In the genomic region with DNA sequence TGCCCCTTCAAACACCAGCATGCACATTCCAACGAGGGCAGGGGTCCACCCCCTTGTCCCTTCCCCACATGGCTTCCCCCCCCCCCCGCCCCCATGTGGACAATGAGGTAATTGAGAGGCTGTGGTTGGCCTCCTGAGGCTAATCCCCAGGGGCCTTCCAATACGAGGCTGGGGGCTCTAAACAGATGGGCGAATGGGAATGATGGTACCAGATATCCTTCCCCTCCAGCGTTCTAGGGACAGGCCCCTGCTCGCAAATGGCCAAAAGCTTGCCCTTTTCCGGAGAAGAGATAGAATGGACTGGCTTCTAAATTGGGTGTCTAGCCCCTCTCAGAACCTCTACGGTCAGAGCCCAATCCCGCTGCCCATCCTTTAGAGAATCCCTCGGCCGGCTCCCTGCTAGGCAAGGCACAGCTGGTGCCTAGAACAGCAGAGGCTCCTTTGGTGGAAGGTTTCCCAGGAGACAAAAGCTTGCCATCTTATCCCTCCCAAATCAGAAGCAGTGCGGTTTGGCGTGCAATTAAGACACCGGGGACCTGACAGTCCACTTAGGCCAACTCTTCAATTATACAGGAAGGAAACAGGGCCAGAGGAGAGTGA, we compare ENCODE assay signal across 8 mouse cellular contexts. TPM values are rescaled to one million over a fixed set of nuclear protein-coding genes. Genes with fewer than 3 reads are reported as not detected.
A peak's percentile ranks its signal among the peaks of the same experiment; 100 is the strongest.
DNase-seq lines count a peak whose midpoint lies in the region; ATAC-seq and TF ChIP-seq lines count a peak whose summit lies in the region.

No protein-coding gene starts in this region.

- peak overlapping the region; percentile 88 for H3K27ac ChIP-seq in heart, embryonic 15.5 days
- H3K27ac ChIP-seq in bone marrow macrophage, adult 2 months (ENCODE audit: insufficient read depth, low read depth, low read length) = peak overlapping the region; percentile 65
- H3K27ac ChIP-seq in hindbrain, embryonic 10.5 days = peak overlapping the region; percentile 98
- H3K27ac ChIP-seq in midbrain, embryonic 11.5 days (ENCODE audit: low read depth, low read length) = peak overlapping the region; percentile 96

- no peak for TF ChIP-seq POLR2A in bone marrow macrophage, adult 2 months (IDR thresholded peaks at IDR 0.05; ENCODE audit: borderline replicate concordance, low read depth, low read length)

- ATAC-seq in heart, embryonic 15.5 days (replicated peaks; ENCODE audit: insufficient number of reproducible peaks, insufficient read depth, low FRiP score, low read depth) = no peak
- ATAC-seq in midbrain, embryonic 11.5 days (ENCODE audit: low FRiP score) = peak; percentile 38
- ATAC-seq in monocyte, adult 5-6 weeks (replicated peaks; ENCODE audit: insufficient number of reproducible peaks, low FRiP score, low TSS enrichment, poor library complexity, severe bottlenecking) = no peak

- peak overlapping the region; percentile 80 for H3K4me3 ChIP-seq in heart, embryonic 15.5 days
- peak overlapping the region; percentile 69 for H3K4me3 ChIP-seq in bone marrow macrophage, adult 2 months (ENCODE audit: insufficient read depth, low read length)
- peak overlapping the region; percentile 83 for H3K4me3 ChIP-seq in hindbrain, embryonic 10.5 days
- H3K4me3 ChIP-seq in midbrain, embryonic 11.5 days (ENCODE audit: low read depth, low read length) = peak overlapping the region; percentile 59

- no peaks in the 10 kb centered on the region for H3K27me3 ChIP-seq in heart, embryonic 15.5 days
- no peaks in the 10 kb centered on the region for H3K27me3 ChIP-seq in hindbrain, embryonic 10.5 days (ENCODE audit: insufficient read depth, poor library complexity, severe bottlenecking)
- no peaks in the 10 kb centered on the region for H3K27me3 ChIP-seq in midbrain, embryonic 11.5 days (ENCODE audit: control insufficient read depth, insufficient read depth, low read length)

- H3K9ac ChIP-seq in heart, embryonic 15.5 days = peak overlapping the region; percentile 65
- H3K9ac ChIP-seq in midbrain, embryonic 11.5 days (ENCODE audit: low read length) = peak overlapping the region; percentile 72

- no peaks in the 10 kb centered on the region for H3K9me3 ChIP-seq in heart, embryonic 15.5 days (replicated peaks)
- no peaks in the 10 kb centered on the region for H3K9me3 ChIP-seq in hindbrain, embryonic 10.5 days
- H3K9me3 ChIP-seq in midbrain, embryonic 11.5 days (ENCODE audit: control insufficient read depth, low read length) = no peaks in the 10 kb centered on the region; the same call in 1 of the 2 replicates

- WGBS in heart, embryonic 15.5 days = 11% methylated on average over 14 of the region's 14 CpGs
- WGBS in hindbrain, embryonic 10.5 days = 1% methylated on average over 14 of the region's 14 CpGs
- WGBS in midbrain, embryonic 11.5 days = 3% methylated on average over 13 of the region's 14 CpGs

- peak overlapping the region; percentile 73 for H3K4me2 ChIP-seq in heart, embryonic 15.5 days
- peak overlapping the region; percentile 80 for H3K4me2 ChIP-seq in midbrain, embryonic 11.5 days

- DNase-seq in heart, adult 8-10 months (ENCODE audit: low spot score) = no peak
- DNase-seq in hindbrain, embryonic 10.5 days (ENCODE audit: low spot score) = no peak
- no peak for DNase-seq in midbrain, embryonic 11.5 days (ENCODE audit: low spot score, missing footprints)
- DNase-seq in retina, postnatal 1 day = no peak
- DNase-seq in retina, embryonic 14.5 days (ENCODE audit: low spot score) = no peak

- TF ChIP-seq CTCF in bone marrow macrophage, adult 2 months (IDR thresholded peaks at IDR 0.05; ENCODE audit: low read depth, low read length) = no peak

- H3K36me3 ChIP-seq in heart, embryonic 15.5 days = no peaks in the 10 kb centered on the region
- peaks cover 8% of the 10 kb centered on the region; the same call in 1 of the 2 replicates for H3K36me3 ChIP-seq in hindbrain, embryonic 10.5 days
- no peaks in the 10 kb centered on the region; the same call in 1 of the 2 replicates for H3K36me3 ChIP-seq in midbrain, embryonic 11.5 days (ENCODE audit: control insufficient read depth, insufficient read depth, low read length)

- peaks cover 30% of the 10 kb centered on the region for H3K4me1 ChIP-seq in heart, embryonic 15.5 days (replicated peaks)
- H3K4me1 ChIP-seq in bone marrow macrophage, adult 2 months (ENCODE audit: control insufficient read depth, insufficient read depth, low read length) = peaks cover 35% of the 10 kb centered on the region
- peaks cover 50% of the 10 kb centered on the region for H3K4me1 ChIP-seq in hindbrain, embryonic 10.5 days (replicated peaks)
- peaks cover 16% of the 10 kb centered on the region for H3K4me1 ChIP-seq in midbrain, embryonic 11.5 days (ENCODE audit: control insufficient read depth, insufficient read depth, low read length)

RNA-seq across cellular contexts. Expression of a gene that starts 55.1 kb away (rescaled TPM):
- 20.6 and 25.7 TPM in 2 replicates for polyA plus RNA-seq in heart, embryonic 15.5 days (2015; fragmentation: Nextera tagmentation; extraction: Ambion mirVana)
- 10 to 100 TPM; 24.6 to 30.4 (median 27.9) TPM for total RNA-seq in heart, adult 8-10 months (2022)
- 50.3 and 59.5 TPM in 2 replicates for polyA plus RNA-seq in bone marrow macrophage, adult 2 months (2012; ENCODE audit: insufficient read depth, insufficient read length, missing spikeins)
- polyA plus RNA-seq in hindbrain, embryonic 10.5 days (2016; fragmentation: Nextera tagmentation; extraction: Ambion mirVana) = 51.3 and 65.6 TPM in 2 replicates
- 44.4 and 49.4 TPM in 2 replicates for polyA plus RNA-seq in midbrain, embryonic 11.5 days (2014; fragmentation: Nextera tagmentation; extraction: Ambion mirVana)
- total RNA-seq in monocyte, adult 5-6 weeks (2017) = 136 to 193 TPM (median 152 TPM) in 3 replicates
